Mouse (Mus musculus): ENCODE measurements around the gene Olfr283. TPM values are rescaled to one million over a fixed set of nuclear protein-coding genes. Genes with fewer than 3 reads are reported as not detected.

Olfr283 gene
- polyA plus RNA-seq, 1 experiment from 2014 or later: not detected

- Histone ChIP-seq H3K9me3 (no peaks in the 10 kb centered on the region; the same call in 1 of the 2 replicates), H3K27ac (replicated peaks) (no peak overlapping the region), H3K9ac (no peak overlapping the region), H3K36me3 (no peaks in the 10 kb centered on the region), H3K4me2 (no peak overlapping the region), H3K27me3 (no peaks in the 10 kb centered on the region), H3K4me1 (replicated peaks) (no peaks in the 10 kb centered on the region), H3K4me3 (no peak overlapping the region)
- no peak for ATAC-seq (ENCODE audit: low read depth)
- WGBS: 80% methylated on average over 1 of the region's 1 CpGs
Observed at GRCm38 (mm10) chr15:98397136-98397535, 16.4 kb upstream of the Olfr283 start.

DNA sequence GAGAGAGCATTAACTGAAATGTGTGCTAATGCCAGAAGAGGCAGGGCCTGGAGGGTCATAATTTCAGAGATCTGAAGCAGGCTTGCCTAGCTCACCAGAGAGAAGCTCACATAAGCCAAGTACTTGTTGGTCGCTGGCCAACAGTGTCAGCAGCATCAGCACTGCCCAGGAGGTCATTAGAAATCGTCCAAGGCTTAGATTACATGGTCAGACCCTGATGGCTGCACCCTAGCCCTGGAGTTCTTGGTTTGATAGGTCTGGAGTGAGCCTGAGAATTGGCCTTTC is 11.1 kb upstream of the Olfr283 start:
- Histone ChIP-seq H3K9me3 (no peaks in the 10 kb centered on the region; the same call in 1 of the 2 replicates), H3K4me3 (no peak overlapping the region), H3K27ac (replicated peaks) (no peak overlapping the region), H3K4me1 (replicated peaks) (no peaks in the 10 kb centered on the region), H3K27me3 (no peaks in the 10 kb centered on the region), H3K36me3 (no peaks in the 10 kb centered on the region), H3K9ac (no peak overlapping the region), H3K4me2 (no peak overlapping the region)
- ATAC-seq (ENCODE audit: low read depth): no peak
- WGBS: 52% methylated on average over 2 of the region's 2 CpGs

DNA sequence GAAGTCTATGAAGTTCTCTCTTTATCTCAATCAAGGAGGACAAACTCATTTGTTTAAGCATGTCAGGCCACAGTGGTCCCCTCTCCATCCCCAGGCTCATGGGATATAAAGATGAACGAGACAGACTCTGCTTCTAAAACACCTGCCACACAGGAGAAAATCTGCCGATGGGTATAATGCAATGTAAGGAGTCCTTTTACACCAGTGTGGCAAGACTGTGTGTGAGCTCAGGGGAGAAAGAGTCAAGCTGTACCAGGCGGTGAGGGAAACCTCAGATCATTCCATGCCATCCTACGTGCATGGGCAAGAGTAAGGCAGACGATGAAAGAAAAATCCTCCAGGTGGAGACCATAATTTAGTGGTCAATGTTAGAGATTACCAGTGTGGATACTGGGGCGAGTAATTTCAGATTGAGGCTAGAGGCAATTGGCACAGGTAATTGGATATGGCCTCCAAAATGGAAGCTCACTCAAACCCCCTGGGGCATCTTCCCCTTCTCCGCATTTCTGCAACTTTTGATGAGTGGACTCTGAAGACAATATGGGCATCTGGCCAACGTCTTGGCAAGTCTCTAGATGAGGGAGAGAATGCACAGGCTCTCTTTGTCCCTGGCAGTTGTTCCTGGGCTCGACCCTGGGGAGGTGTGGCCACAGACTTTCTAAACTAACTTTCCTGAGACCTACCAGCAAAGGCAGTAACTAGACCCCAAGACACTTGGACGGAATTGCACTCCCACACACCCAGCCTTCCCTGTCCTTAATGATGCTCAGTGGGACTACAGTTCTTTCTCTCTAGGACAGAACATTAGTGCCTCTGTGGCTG is 10.5 kb upstream of the Olfr283 start:
- H3K27me3 ChIP-seq: no peaks in the 10 kb centered on the region
- H3K4me2 ChIP-seq: no peak overlapping the region
- WGBS: 69% methylated on average over 10 of the region's 10 CpGs
- no peaks in the 10 kb centered on the region for H3K4me1 ChIP-seq (replicated peaks)
- H3K9me3 ChIP-seq: no peaks in the 10 kb centered on the region; the same call in 1 of the 2 replicates
- H3K36me3 ChIP-seq: no peaks in the 10 kb centered on the region
- no peak overlapping the region for H3K27ac ChIP-seq (replicated peaks)
- no peak for ATAC-seq (ENCODE audit: low read depth)
- H3K9ac ChIP-seq: no peak overlapping the region
- no peak overlapping the region for H3K4me3 ChIP-seq

DNA sequence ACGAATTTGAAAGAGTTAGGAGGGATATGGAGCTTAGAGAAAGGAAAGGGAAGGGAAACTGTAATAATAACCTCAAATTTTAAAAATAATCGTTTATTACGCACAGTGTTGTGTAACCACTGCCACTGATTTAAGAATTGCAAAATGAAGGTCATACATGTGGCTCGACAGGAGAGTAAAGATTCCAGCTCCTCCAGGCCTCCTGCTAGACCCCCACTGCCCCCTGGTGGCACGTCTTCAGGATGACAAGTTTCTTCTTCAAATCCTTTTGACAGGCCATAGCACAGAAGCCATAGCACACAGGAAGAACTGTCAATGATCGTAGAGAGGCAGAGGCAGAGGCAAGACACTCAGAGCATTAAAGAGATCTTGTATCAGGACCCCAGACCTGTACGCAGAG is 9.1 kb upstream of the Olfr283 start:
- no peak overlapping the region for H3K9ac ChIP-seq
- H3K27me3 ChIP-seq: no peaks in the 10 kb centered on the region
- H3K4me1 ChIP-seq (replicated peaks): no peaks in the 10 kb centered on the region
- H3K9me3 ChIP-seq: no peaks in the 10 kb centered on the region; the same call in 1 of the 2 replicates
- H3K27ac ChIP-seq (replicated peaks): no peak overlapping the region
- H3K36me3 ChIP-seq: no peaks in the 10 kb centered on the region
- 36% methylated on average over 7 of the region's 7 CpGs for WGBS
- H3K4me2 ChIP-seq: no peak overlapping the region
- ATAC-seq (ENCODE audit: low read depth): peak; percentile 63; the same call in 1 of the 2 replicates
- no peak overlapping the region for H3K4me3 ChIP-seq

DNA sequence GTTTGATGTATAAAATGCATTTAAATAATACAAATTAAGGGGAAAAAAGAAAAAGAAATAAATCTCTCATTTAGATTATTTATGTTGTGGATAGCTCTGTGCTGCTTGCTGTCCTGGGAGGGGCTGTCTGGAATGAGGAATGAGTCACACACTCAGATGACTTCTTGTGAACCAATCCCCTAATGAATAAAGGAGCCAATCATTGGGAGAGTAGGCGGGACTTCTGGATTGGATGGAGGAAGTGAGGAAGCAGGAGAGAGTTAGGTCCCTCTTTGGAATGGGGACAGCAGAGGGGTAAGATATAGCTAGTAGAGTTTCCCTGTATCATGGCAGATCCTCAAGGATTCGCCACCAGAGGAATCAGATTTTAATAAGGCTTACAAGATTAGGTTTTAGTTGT is 6.9 kb upstream of the Olfr283 start:
- 81% methylated on average over 2 of the region's 2 CpGs for WGBS
- Histone ChIP-seq H3K36me3 (no peaks in the 10 kb centered on the region), H3K9ac (no peak overlapping the region), H3K4me3 (no peak overlapping the region), H3K27me3 (no peaks in the 10 kb centered on the region), H3K4me2 (no peak overlapping the region), H3K9me3 (no peaks in the 10 kb centered on the region), H3K4me1 (replicated peaks) (no peaks in the 10 kb centered on the region), H3K27ac (replicated peaks) (no peak overlapping the region)
- ATAC-seq (ENCODE audit: low read depth): no peak

- no peaks in the 10 kb centered on the region for H3K36me3 ChIP-seq
- H3K9me3 ChIP-seq: no peaks in the 10 kb centered on the region
- WGBS: 93% methylated on average over 13 of the region's 13 CpGs
- no peaks in the 10 kb centered on the region for H3K27me3 ChIP-seq
- H3K4me3 ChIP-seq: no peak overlapping the region
- H3K9ac ChIP-seq: no peak overlapping the region
- H3K27ac ChIP-seq (replicated peaks): no peak overlapping the region
- H3K4me2 ChIP-seq: no peak overlapping the region
- H3K4me1 ChIP-seq (replicated peaks): no peaks in the 10 kb centered on the region
- ATAC-seq (ENCODE audit: low read depth): no peak
Observed at GRCm38 (mm10) chr15:98378209-98378608, 2.5 kb downstream of the Olfr283 start.

DNA sequence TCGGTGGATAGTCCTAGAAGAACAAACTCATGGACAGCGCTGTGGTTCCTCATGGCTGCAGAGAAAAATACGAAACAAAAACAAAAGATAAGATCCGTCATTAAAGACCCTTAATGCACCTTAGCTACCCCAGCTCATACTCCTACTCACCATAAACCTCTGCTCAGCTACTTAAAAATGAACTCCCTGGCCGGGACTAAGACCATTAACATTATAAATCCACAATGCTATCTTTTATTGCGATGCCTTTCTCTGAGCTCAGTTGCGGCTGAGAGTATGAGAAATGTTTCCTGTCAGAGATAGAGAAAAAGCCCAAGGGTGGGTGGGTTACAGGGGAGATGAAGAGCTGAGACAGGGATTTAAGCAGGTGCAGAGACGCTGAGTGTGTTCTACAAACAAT is 39.9 kb downstream of the Olfr283 start, which contains the start of gene Olfr284:
Gene Olfr284, minus strand, starts transcription at position 101 of the 400 bp plus-strand sequence.
- Histone ChIP-seq H3K9me3 (no peaks in the 10 kb centered on the region), H3K4me1 (replicated peaks) (no peaks in the 10 kb centered on the region), H3K27me3 (no peaks in the 10 kb centered on the region), H3K4me2 (no peak within 1 kb of the TSS), H3K36me3 (no peaks in the 10 kb centered on the region), H3K9ac (no peak within 1 kb of the TSS), H3K4me3 (no peak within 1 kb of the TSS), H3K27ac (replicated peaks) (no peak within 1 kb of the TSS)
- WGBS: 89% methylated on average over 8 of the region's 8 CpGs
- ATAC-seq (ENCODE audit: low read depth): no peak

Other genes starting within 250 kb of the Olfr283 start
- 57.5 and 63.8 TPM in 2 replicates for gene Asb8, start 215.3 kb downstream of the Olfr283 start, polyA plus RNA-seq (2015; fragmentation: Nextera tagmentation; extraction: Ambion mirVana)
- 50.1 and 50.4 TPM in 2 replicates for gene Ccdc184, start 213.8 kb downstream of the Olfr283 start, polyA plus RNA-seq (2015; fragmentation: Nextera tagmentation; extraction: Ambion mirVana)
- gene Olfr288, start 185.4 kb downstream of the Olfr283 start, polyA plus RNA-seq (2015; fragmentation: Nextera tagmentation; extraction: Ambion mirVana): not detected in 2 replicates
- not detected in 2 replicates for gene Gm44579, start 160.0 kb downstream of the Olfr283 start, polyA plus RNA-seq (2015; fragmentation: Nextera tagmentation; extraction: Ambion mirVana)
- 0.20 TPM in 1 of 2 replicates, not detected in the other for gene Olfr287, start 159.9 kb downstream of the Olfr283 start, polyA plus RNA-seq (2015; fragmentation: Nextera tagmentation; extraction: Ambion mirVana)
- gene Olfr286, start 146.5 kb downstream of the Olfr283 start, polyA plus RNA-seq (2015; fragmentation: Nextera tagmentation; extraction: Ambion mirVana): not detected in 2 replicates
- gene H1fnt, start 123.7 kb downstream of the Olfr283 start, polyA plus RNA-seq (2015; fragmentation: Nextera tagmentation; extraction: Ambion mirVana): not detected in 2 replicates
- gene Zfp641, start 84.8 kb downstream of the Olfr283 start, polyA plus RNA-seq (2015; fragmentation: Nextera tagmentation; extraction: Ambion mirVana): 5.5 and 6.5 TPM in 2 replicates
- gene Olfr285, start 63.6 kb downstream of the Olfr283 start, polyA plus RNA-seq (2015; fragmentation: Nextera tagmentation; extraction: Ambion mirVana): not detected in 2 replicates
- gene Olfr284, start 40.0 kb downstream of the Olfr283 start, polyA plus RNA-seq (2015; fragmentation: Nextera tagmentation; extraction: Ambion mirVana): not detected in 2 replicates
- gene Olfr282, start 50.3 kb upstream of the Olfr283 start, polyA plus RNA-seq (2015; fragmentation: Nextera tagmentation; extraction: Ambion mirVana): not detected in 2 replicates
- not detected in 2 replicates for gene Olfr281, start 71.6 kb upstream of the Olfr283 start, polyA plus RNA-seq (2015; fragmentation: Nextera tagmentation; extraction: Ambion mirVana)
- gene OR5BS1P, start 89.0 kb upstream of the Olfr283 start, polyA plus RNA-seq (2015; fragmentation: Nextera tagmentation; extraction: Ambion mirVana): not detected in 2 replicates
- gene Lalba, start 101.8 kb upstream of the Olfr283 start, polyA plus RNA-seq (2015; fragmentation: Nextera tagmentation; extraction: Ambion mirVana): not detected in 2 replicates
- gene Olfr279, start 111.5 kb upstream of the Olfr283 start, polyA plus RNA-seq (2015; fragmentation: Nextera tagmentation; extraction: Ambion mirVana): not detected in 2 replicates
- 132 and 147 TPM in 2 replicates for gene Kansl2, start 153.3 kb upstream of the Olfr283 start, polyA plus RNA-seq (2015; fragmentation: Nextera tagmentation; extraction: Ambion mirVana)
- 68.7 and 76.3 TPM in 2 replicates for gene Ccnt1, start 190.0 kb upstream of the Olfr283 start, polyA plus RNA-seq (2015; fragmentation: Nextera tagmentation; extraction: Ambion mirVana)
- not detected in 2 replicates for gene 4930415O20Rik, start 190.1 kb upstream of the Olfr283 start, polyA plus RNA-seq (2015; fragmentation: Nextera tagmentation; extraction: Ambion mirVana)
- gene Adcy6, start 229.1 kb upstream of the Olfr283 start, polyA plus RNA-seq (2015; fragmentation: Nextera tagmentation; extraction: Ambion mirVana): 10.4 and 10.7 TPM in 2 replicates
- gene Cacnb3, start 249.9 kb upstream of the Olfr283 start, polyA plus RNA-seq (2015; fragmentation: Nextera tagmentation; extraction: Ambion mirVana): 124 and 137 TPM in 2 replicates

Data from neural tube, embryonic 13.5 days (tissue).